Mouse (Mus musculus): ENCODE results near the gene Tdo2.
A peak's percentile ranks its signal among the peaks of the same experiment; 100 is the strongest.

Gene Tdo2

GRCm38 (mm10) chr3:81943097-81943496, 32.9 kb downstream of the Tdo2 start:
- DNase-seq (ENCODE audit: inconsistent ontology term) = no peak

- DNase-seq (ENCODE audit: inconsistent ontology term) = no peak
These were observed 33.7 kb downstream of the Tdo2 start for GRCm38 (mm10) chr3:81942341-81942740.

GRCm38 (mm10) chr3:81938924-81939323, 37.1 kb downstream of the Tdo2 start:
- DNase-seq (ENCODE audit: inconsistent ontology term) = no peak

- DNase-seq (ENCODE audit: inconsistent ontology term) = no peak
These were observed 42.7 kb downstream of the Tdo2 start for GRCm38 (mm10) chr3:81933348-81933747.

GRCm38 (mm10) chr3:81932141-81933101, 43.6 kb downstream of the Tdo2 start, which contains the start of gene Ctso:
Gene Ctso, plus strand, starts transcription at chr3:81932601.
- peak; percentile 79 for DNase-seq (ENCODE audit: inconsistent ontology term)

- no peak for DNase-seq (ENCODE audit: inconsistent ontology term)
These were observed 44.3 kb downstream of the Tdo2 start for GRCm38 (mm10) chr3:81931695-81932094.

GRCm38 (mm10) chr3:81929073-81929472, 46.9 kb downstream of the Tdo2 start:
- DNase-seq (ENCODE audit: inconsistent ontology term) = no peak

GRCm38 (mm10) chr3:81926764-81927325, 49.2 kb downstream of the Tdo2 start:
- no peak for DNase-seq (ENCODE audit: inconsistent ontology term)

- no peak for DNase-seq (ENCODE audit: inconsistent ontology term)
These were observed 50.1 kb downstream of the Tdo2 start for GRCm38 (mm10) chr3:81925856-81926255.

GRCm38 (mm10) chr3:81924931-81925330, 51.1 kb downstream of the Tdo2 start:
- DNase-seq (ENCODE audit: inconsistent ontology term) = no peak

- no peak for DNase-seq (ENCODE audit: inconsistent ontology term)
These were observed 53.1 kb downstream of the Tdo2 start for GRCm38 (mm10) chr3:81922910-81923309.

GRCm38 (mm10) chr3:81919681-81920080, 56.3 kb downstream of the Tdo2 start:
- peak; percentile 73 for DNase-seq (ENCODE audit: inconsistent ontology term)

GRCm38 (mm10) chr3:81918215-81918614, 57.8 kb downstream of the Tdo2 start:
- peak; percentile 62 for DNase-seq (ENCODE audit: inconsistent ontology term)

- no peak for DNase-seq (ENCODE audit: inconsistent ontology term)
These were observed 58.6 kb downstream of the Tdo2 start for GRCm38 (mm10) chr3:81917354-81917935.

GRCm38 (mm10) chr3:81916030-81916686, 59.8 kb downstream of the Tdo2 start:
- DNase-seq (ENCODE audit: inconsistent ontology term) = peak; percentile 86

- DNase-seq (ENCODE audit: inconsistent ontology term) = no peak
These were observed 65.5 kb downstream of the Tdo2 start for GRCm38 (mm10) chr3:81910286-81911036.

Data from Muller cell, postnatal 12 days (primary cell).